Mouse (Mus musculus): ENCODE results near the gene B4galt1. TPM values are rescaled to one million over a fixed set of nuclear protein-coding genes. Genes with fewer than 3 reads are reported as not detected.
A peak's percentile ranks its signal among the peaks of the same experiment; 100 is the strongest.

B4galt1 gene
- polyA plus RNA-seq, 1 experiment from 2014 or later = 46.2 TPM

GRCm38 (mm10) chr4:40777116-40777515 lies 76.7 kb downstream of the B4galt1 start:
- Histone ChIP-seq H3K4me1 (peaks cover 29% of the 10 kb centered on the region), H3K9me3 (no peaks in the 10 kb centered on the region), H3K36me3 (no peaks in the 10 kb centered on the region), H3K4me3 (no peak overlapping the region), H3K27me3 (replicated peaks) (no peaks in the 10 kb centered on the region), H3K4me2 (no peak overlapping the region), H3K9ac (no peak overlapping the region), H3K27ac (replicated peaks) (no peak overlapping the region)
- no peak for ATAC-seq (ENCODE audit: extremely low read depth, insufficient number of reproducible peaks, low FRiP score, low TSS enrichment)
- WGBS = 36% methylated on average over 2 of the region's 2 CpGs

GRCm38 (mm10) chr4:40776416-40776815 lies 77.4 kb downstream of the B4galt1 start:
- Histone ChIP-seq H3K9ac (no peak overlapping the region), H3K36me3 (no peaks in the 10 kb centered on the region), H3K4me2 (no peak overlapping the region), H3K4me3 (no peak overlapping the region), H3K27ac (replicated peaks) (no peak overlapping the region), H3K9me3 (no peaks in the 10 kb centered on the region), H3K27me3 (replicated peaks) (no peaks in the 10 kb centered on the region), H3K4me1 (peaks cover 22% of the 10 kb centered on the region)
- no peak for ATAC-seq (ENCODE audit: extremely low read depth, insufficient number of reproducible peaks, low FRiP score, low TSS enrichment)
- WGBS = 73% methylated on average over 4 of the region's 4 CpGs

- Histone ChIP-seq H3K27me3 (replicated peaks) (no peaks in the 10 kb centered on the region), H3K27ac (replicated peaks) (peak overlapping the region; percentile 24; the same call in 1 of the 2 replicates), H3K9ac (peak overlapping the region; percentile 70), H3K36me3 (no peaks in the 10 kb centered on the region), H3K9me3 (no peaks in the 10 kb centered on the region), H3K4me3 (peak overlapping the region; percentile 41), H3K4me2 (peak overlapping the region; percentile 71), H3K4me1 (peaks cover 15% of the 10 kb centered on the region)
- ATAC-seq (ENCODE audit: extremely low read depth, insufficient number of reproducible peaks, low FRiP score, low TSS enrichment) = peak; percentile 35; the same call in 1 of the 2 replicates
- 11% methylated on average over 12 of the region's 12 CpGs for WGBS
These were observed 79.2 kb downstream of the B4galt1 start for GRCm38 (mm10) chr4:40774279-40775259.

- H3K9me3 ChIP-seq = no peaks in the 10 kb centered on the region
- WGBS = 42% methylated on average over 5 of the region's 5 CpGs
- H3K27ac ChIP-seq (replicated peaks) = no peak overlapping the region
- H3K4me1 ChIP-seq = peaks cover 7% of the 10 kb centered on the region
- peaks cover 12% of the 10 kb centered on the region for H3K36me3 ChIP-seq
- H3K4me2 ChIP-seq = no peak overlapping the region
- H3K4me3 ChIP-seq = no peak overlapping the region
- H3K9ac ChIP-seq = no peak overlapping the region
- H3K27me3 ChIP-seq (replicated peaks) = peaks cover 27% of the 10 kb centered on the region
- ATAC-seq (ENCODE audit: extremely low read depth, insufficient number of reproducible peaks, low FRiP score, low TSS enrichment) = no peak
These were observed 93.9 kb downstream of the B4galt1 start for GRCm38 (mm10) chr4:40759876-40760275.

GRCm38 (mm10) chr4:40757780-40758420 lies 95.9 kb downstream of the B4galt1 start, which contains the start of gene Smu1:
Gene Smu1, minus strand, starts transcription at chr4:40757923.
- peaks cover 31% of the 10 kb centered on the region for H3K36me3 ChIP-seq
- WGBS = under 1% methylated on average over 40 of the region's 40 CpGs
- peak; percentile 96 for ATAC-seq (ENCODE audit: extremely low read depth, insufficient number of reproducible peaks, low FRiP score, low TSS enrichment)
- H3K4me1 ChIP-seq = peaks cover 7% of the 10 kb centered on the region
- peaks cover 19% of the 10 kb centered on the region for H3K27me3 ChIP-seq (replicated peaks)
- peak within 1 kb of the TSS; percentile 89 for H3K4me2 ChIP-seq
- H3K27ac ChIP-seq (replicated peaks) = peak within 1 kb of the TSS; percentile 63
- H3K9me3 ChIP-seq = no peaks in the 10 kb centered on the region
- peak within 1 kb of the TSS; percentile 97 for H3K9ac ChIP-seq
- H3K4me3 ChIP-seq = peak within 1 kb of the TSS; percentile 99

- Histone ChIP-seq H3K4me1 (peaks cover 7% of the 10 kb centered on the region), H3K9me3 (no peaks in the 10 kb centered on the region), H3K4me3 (peak overlapping the region; percentile 99), H3K9ac (peak overlapping the region; percentile 97), H3K4me2 (peak overlapping the region; percentile 89), H3K27me3 (replicated peaks) (peaks cover 13% of the 10 kb centered on the region), H3K36me3 (peaks cover 37% of the 10 kb centered on the region), H3K27ac (replicated peaks) (peak overlapping the region; percentile 63)
- peak; percentile 54 for ATAC-seq (ENCODE audit: extremely low read depth, insufficient number of reproducible peaks, low FRiP score, low TSS enrichment)
- WGBS = under 1% methylated on average over 39 of the region's 39 CpGs
These were observed 96.5 kb downstream of the B4galt1 start for GRCm38 (mm10) chr4:40757157-40757779.

Small RNA genes within 50 kb of the gene (microRNA-seq; reads per million reads assigned to microRNA genes)
- not detected for gene Gm24112
- not detected for gene Gm25931
- gene Mir5123 = not detected

Other genes with a start within 250 kb of the B4galt1 start
- 25.0 and 29.0 TPM in 2 replicates for gene Aptx, start 150.8 kb downstream of the B4galt1 start, polyA plus RNA-seq (2015; fragmentation: Nextera tagmentation; extraction: Ambion mirVana)
- 243 and 287 TPM in 2 replicates for gene Dnaja1, start 131.9 kb downstream of the B4galt1 start, polyA plus RNA-seq (2015; fragmentation: Nextera tagmentation; extraction: Ambion mirVana)
- 95.7 and 107 TPM in 2 replicates for gene Smu1, start 96.1 kb downstream of the B4galt1 start, polyA plus RNA-seq (2015; fragmentation: Nextera tagmentation; extraction: Ambion mirVana)
- gene Spink4, start 66.0 kb upstream of the B4galt1 start, polyA plus RNA-seq (2015; fragmentation: Nextera tagmentation; extraction: Ambion mirVana) = 9.3 and 11.4 TPM in 2 replicates
- 168 and 177 TPM in 2 replicates for gene Bag1, start 94.3 kb upstream of the B4galt1 start, polyA plus RNA-seq (2015; fragmentation: Nextera tagmentation; extraction: Ambion mirVana)
- gene Chmp5, start 94.4 kb upstream of the B4galt1 start, polyA plus RNA-seq (2015; fragmentation: Nextera tagmentation; extraction: Ambion mirVana) = 64.6 and 76.6 TPM in 2 replicates
- 50.3 and 54.9 TPM in 2 replicates for gene Nfx1, start 116.9 kb upstream of the B4galt1 start, polyA plus RNA-seq (2015; fragmentation: Nextera tagmentation; extraction: Ambion mirVana)
- gene Aqp7, start 194.1 kb upstream of the B4galt1 start, polyA plus RNA-seq (2015; fragmentation: Nextera tagmentation; extraction: Ambion mirVana) = not detected in 2 replicates
- 0.87 and 1.2 TPM in 2 replicates for gene Aqp3, start 244.2 kb upstream of the B4galt1 start, polyA plus RNA-seq (2015; fragmentation: Nextera tagmentation; extraction: Ambion mirVana)

Measured in heart, embryonic 13.5 days (tissue).